Mouse (Mus musculus) liver, embryonic 12.5 days (tissue): ENCODE data around the gene Camta1. TPM values are rescaled to one million over a fixed set of nuclear protein-coding genes. Genes with fewer than 3 reads are reported as not detected.
"Not testable (repeated sequence)": the region's sequence is repeated elsewhere in the genome, so short reads cannot be mapped to it uniquely, and the experiment has no call there.

Experiments used
- ATAC-seq: fragments of 200-750 bp; cut with Nextera tagmentation; 2 replicates; pipeline ENCODE4 v1.8.0; 2017; ENCODE audit warnings: moderate number of reproducible peaks, mild to moderate bottlenecking, moderate library complexity
- H3K27ac ChIP-seq: fragments of 300-500 bp; sonication (generic); 2 replicates; pipeline ENCODE4 v1.5.1; 2016; ENCODE audit warnings: mild to moderate bottlenecking
- H3K27me3 ChIP-seq: fragments of 300-500 bp; sonication (generic); replicated peaks from 2 replicates; pipeline ENCODE4 v1.6.1; 2016; ENCODE audit warnings: mild to moderate bottlenecking, moderate library complexity
- H3K36me3 ChIP-seq: fragments of 300-500 bp; sonication (generic); 2 replicates; pipeline ENCODE4 v1.6.1; 2016; ENCODE audit warnings: mild to moderate bottlenecking, moderate library complexity
- H3K4me1 ChIP-seq: fragments of 300-500 bp; sonication (generic); 2 replicates; pipeline ENCODE4 v1.6.1; 2016
- H3K4me2 ChIP-seq: fragments of 300-500 bp; sonication (generic); 2 replicates; pipeline ENCODE4 v1.6.1; 2016; ENCODE audit warnings: mild to moderate bottlenecking, moderate library complexity
- H3K4me3 ChIP-seq: fragments of 300-500 bp; sonication (generic); 2 replicates; pipeline ENCODE4 v1.5.1; 2016; ENCODE audit warnings: mild to moderate bottlenecking, moderate library complexity
- H3K9ac ChIP-seq: fragments of 300-500 bp; sonication (generic); 2 replicates; pipeline ENCODE4 v1.6.1; 2016; ENCODE audit warnings: mild to moderate bottlenecking, moderate library complexity
- H3K9me3 ChIP-seq: fragments of 300-500 bp; sonication (generic); replicated peaks from 2 replicates; pipeline ENCODE4 v1.6.1; 2016; ENCODE audit warnings: mild to moderate bottlenecking, moderate library complexity
- WGBS: fragments of 180-500 bp; shearing (Covaris S2); methylation state at CpG from one replicate; pipeline ENCODE4 v1.1.7; 2016; ENCODE audit not compliant: insufficient replicate concordance; 5-methylcytosine and 5-hydroxymethylcytosine counted together
- polyA plus RNA-seq: library from polyadenylated mRNA; unstranded; fragments of >200 nt; fragmentation: Nextera tagmentation; extraction: Ambion mirVana; gene quantifications from 2 replicates; pipeline ENCODE4 v1.2.1, GENCODE M21; 2016

Gene Camta1
- polyA plus RNA-seq, 1 experiment from 2014 or later = 49.6 TPM

GRCm38 (mm10) chr4:150879631-150880030, 982.0 kb downstream of the Camta1 start:
- H3K4me1 ChIP-seq = peaks cover 5% of the 10 kb centered on the region; the same call in 1 of the 2 replicates
- H3K36me3 ChIP-seq = no peaks in the 10 kb centered on the region
- peaks cover 27% of the 10 kb centered on the region for H3K9me3 ChIP-seq
- ATAC-seq = no peak
- H3K9ac ChIP-seq = no peak overlapping the region
- 87% methylated on average over 22 of the region's 22 CpGs for WGBS
- H3K27me3 ChIP-seq = no peaks in the 10 kb centered on the region
- H3K4me2 ChIP-seq = no peak overlapping the region
- H3K4me3 ChIP-seq = no peak overlapping the region
- H3K27ac ChIP-seq = no peak overlapping the region

- H3K27me3 ChIP-seq = no peaks in the 10 kb centered on the region
- no peak overlapping the region for H3K4me2 ChIP-seq
- WGBS = 67% methylated on average over 10 of the region's 10 CpGs
- no peak overlapping the region for H3K27ac ChIP-seq
- H3K4me1 ChIP-seq = peaks cover 20% of the 10 kb centered on the region
- H3K9ac ChIP-seq = no peak overlapping the region
- H3K9me3 ChIP-seq = peaks cover 24% of the 10 kb centered on the region
- no peaks in the 10 kb centered on the region for H3K36me3 ChIP-seq
- no peak for ATAC-seq
- no peak overlapping the region for H3K4me3 ChIP-seq
These were observed 986.3 kb downstream of the Camta1 start for GRCm38 (mm10) chr4:150875393-150875792.

GRCm38 (mm10) chr4:150874416-150874815, 987.3 kb downstream of the Camta1 start:
- ATAC-seq, H3K4me2 ChIP-seq, H3K36me3 ChIP-seq, H3K9ac ChIP-seq, H3K27ac ChIP-seq, H3K27me3 ChIP-seq, H3K4me3 ChIP-seq: not testable (repeated sequence)
- Histone ChIP-seq H3K4me1 (peaks cover 26% of the 10 kb centered on the region), H3K9me3 (peaks cover 14% of the 10 kb centered on the region)
- WGBS = 14% methylated on average over 4 of the region's 4 CpGs

- Histone ChIP-seq H3K27ac (no peak overlapping the region), H3K4me3 (no peak overlapping the region), H3K4me1 (peaks cover 30% of the 10 kb centered on the region), H3K36me3 (peaks cover 8% of the 10 kb centered on the region; the same call in 1 of the 2 replicates), H3K9ac (no peak overlapping the region), H3K27me3 (no peaks in the 10 kb centered on the region), H3K4me2 (no peak overlapping the region), H3K9me3 (no peaks in the 10 kb centered on the region)
- ATAC-seq = no peak
- 60% methylated on average over 8 of the region's 8 CpGs for WGBS
These were observed 989.0 kb downstream of the Camta1 start for GRCm38 (mm10) chr4:150872681-150873080.

- Histone ChIP-seq H3K9me3 (no peaks in the 10 kb centered on the region), H3K9ac (no peak overlapping the region), H3K4me1 (peaks cover 30% of the 10 kb centered on the region), H3K4me3 (no peak overlapping the region), H3K27me3 (no peaks in the 10 kb centered on the region), H3K27ac (no peak overlapping the region), H3K4me2 (no peak overlapping the region), H3K36me3 (peaks cover 12% of the 10 kb centered on the region)
- 55% methylated on average over 9 of the region's 9 CpGs for WGBS
- 0 out of 2 replicates have a peak, but pooled peaks have one; percentile 48 for ATAC-seq
These were observed 989.5 kb downstream of the Camta1 start for GRCm38 (mm10) chr4:150872139-150872651.

- Histone ChIP-seq H3K4me2 (no peak overlapping the region), H3K4me1 (peaks cover 30% of the 10 kb centered on the region), H3K9ac (no peak overlapping the region), H3K27ac (no peak overlapping the region), H3K27me3 (no peaks in the 10 kb centered on the region), H3K9me3 (no peaks in the 10 kb centered on the region), H3K36me3 (peaks cover 18% of the 10 kb centered on the region), H3K4me3 (no peak overlapping the region)
- WGBS = 54% methylated on average over 10 of the region's 10 CpGs
- ATAC-seq = peak; percentile 39; the same call in 1 of the 2 replicates
These were observed 990.1 kb downstream of the Camta1 start for GRCm38 (mm10) chr4:150871392-150872138.

GRCm38 (mm10) chr4:150870963-150871391, 990.7 kb downstream of the Camta1 start:
- ATAC-seq = no peak
- Histone ChIP-seq H3K27ac (no peak overlapping the region), H3K9ac (no peak overlapping the region), H3K9me3 (no peaks in the 10 kb centered on the region), H3K4me1 (peaks cover 30% of the 10 kb centered on the region), H3K4me3 (no peak overlapping the region), H3K27me3 (no peaks in the 10 kb centered on the region), H3K36me3 (peaks cover 24% of the 10 kb centered on the region), H3K4me2 (no peak overlapping the region)
- WGBS = 79% methylated on average over 13 of the region's 13 CpGs

GRCm38 (mm10) chr4:150869276-150870197, 992.1 kb downstream of the Camta1 start:
- 51% methylated on average over 17 of the region's 17 CpGs for WGBS
- no peak overlapping the region for H3K4me2 ChIP-seq
- H3K27me3 ChIP-seq = no peaks in the 10 kb centered on the region
- ATAC-seq = no peak
- H3K9ac ChIP-seq = no peak overlapping the region
- peaks cover 33% of the 10 kb centered on the region for H3K36me3 ChIP-seq
- H3K4me1 ChIP-seq = peaks cover 25% of the 10 kb centered on the region
- H3K9me3 ChIP-seq = no peaks in the 10 kb centered on the region
- H3K27ac ChIP-seq = no peak overlapping the region
- no peak overlapping the region for H3K4me3 ChIP-seq

- Histone ChIP-seq H3K4me3 (no peak overlapping the region), H3K9ac (no peak overlapping the region), H3K4me2 (no peak overlapping the region), H3K4me1 (peaks cover 25% of the 10 kb centered on the region), H3K27me3 (no peaks in the 10 kb centered on the region), H3K36me3 (peaks cover 33% of the 10 kb centered on the region), H3K9me3 (no peaks in the 10 kb centered on the region), H3K27ac (no peak overlapping the region)
- WGBS = 64% methylated on average over 2 of the region's 2 CpGs
- no peak for ATAC-seq
These were observed 992.8 kb downstream of the Camta1 start for GRCm38 (mm10) chr4:150868859-150869258.

GRCm38 (mm10) chr4:150868161-150868560, 993.5 kb downstream of the Camta1 start:
- Histone ChIP-seq H3K27ac (no peak overlapping the region), H3K4me1 (peaks cover 26% of the 10 kb centered on the region), H3K27me3 (no peaks in the 10 kb centered on the region), H3K9ac (no peak overlapping the region), H3K9me3 (no peaks in the 10 kb centered on the region), H3K36me3 (peaks cover 33% of the 10 kb centered on the region), H3K4me2 (no peak overlapping the region), H3K4me3 (no peak overlapping the region)
- WGBS = 74% methylated on average over 6 of the region's 6 CpGs
- no peak for ATAC-seq
